Mouse (Mus musculus) C2C12 (cell line): Measurements from ENCODE around the gene Rhof.

ENCODE experiments used
- CTCF ChIP-seq: IDR thresholded peaks from one replicate; pipeline ENCODE4 v1.5.1; 2011; ENCODE audit not compliant: control insufficient read depth, insufficient read depth, insufficient read length
- FOSL1 ChIP-seq: IDR thresholded peaks from one replicate; pipeline ENCODE4 v1.8.0; 2011; ENCODE audit warnings: mild to moderate bottlenecking, low read length; ENCODE audit not compliant: poor library complexity, insufficient read depth, severe bottlenecking
- MAX ChIP-seq: IDR thresholded peaks from one replicate; pipeline ENCODE4 v1.6.1; 2011; ENCODE audit warnings: mild to moderate bottlenecking, control low read depth
- MYOG ChIP-seq: IDR thresholded peaks from one replicate; pipeline ENCODE4 v1.6.1; 2011; ENCODE audit not compliant: control insufficient read depth, insufficient read length; ENCODE audit errors: extremely low read depth
- USF1 ChIP-seq: IDR thresholded peaks from one replicate; pipeline ENCODE4 v1.6.1; 2011; ENCODE audit warnings: low read depth, mild to moderate bottlenecking, control low read depth, moderate library complexity

DNA sequence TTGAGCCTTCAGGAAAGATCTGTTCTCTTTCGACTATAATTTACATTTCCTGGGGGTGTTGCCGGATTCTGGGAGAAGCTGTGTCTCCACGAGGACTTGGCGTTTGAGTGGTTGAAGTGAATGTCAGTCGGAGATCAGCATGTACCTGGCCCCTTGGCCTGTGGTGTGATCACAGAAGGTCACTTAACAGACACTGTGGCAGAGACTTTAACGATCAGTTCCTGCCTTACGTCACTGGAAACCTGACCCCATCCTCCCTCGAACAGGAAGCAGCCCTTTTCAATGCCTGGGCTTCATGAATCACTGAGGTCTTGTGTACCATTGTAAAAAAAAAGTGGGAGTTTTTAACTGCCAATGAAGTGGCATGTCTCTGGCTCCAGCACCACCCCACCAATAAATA, 52.5 kb downstream of the Rhof start:
- no peak for TF ChIP-seq CTCF
- no peak for TF ChIP-seq FOSL1
- TF ChIP-seq USF1, result no peak
- no peak for TF ChIP-seq MAX
- TF ChIP-seq MYOG, result no peak
